Mouse (Mus musculus): ENCODE results near the gene Krtap6-5.
"Not testable (repeated sequence)": the region's sequence is repeated elsewhere in the genome, so short reads cannot be mapped to it uniquely, and the experiment has no call there.

The Krtap6-5 gene

DNA sequence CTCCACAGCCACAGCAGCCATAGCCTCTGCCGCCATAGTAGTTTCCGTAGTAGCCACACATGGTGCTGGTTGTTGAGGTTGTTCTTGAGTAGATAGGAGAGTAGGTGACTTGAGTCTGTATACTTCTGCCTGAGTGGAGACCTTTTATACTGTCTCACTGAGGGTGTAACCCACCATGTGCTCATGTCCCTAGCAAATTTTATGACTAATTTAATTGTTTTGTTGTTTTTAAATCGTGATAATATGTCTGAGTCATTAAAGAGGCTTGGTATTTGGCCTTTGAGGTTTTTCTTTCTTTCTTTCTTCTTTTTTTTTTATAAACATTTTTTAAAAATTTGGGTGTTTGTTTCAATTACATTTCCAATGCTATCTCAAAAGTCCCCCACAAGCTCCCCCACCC is at the start of gene Krtap6-5:
Gene Krtap6-5 (minus strand): TSS at position 101 of the 400 bp plus-strand sequence.
- DNase-seq (ENCODE audit: low spot score): no peak

DNA sequence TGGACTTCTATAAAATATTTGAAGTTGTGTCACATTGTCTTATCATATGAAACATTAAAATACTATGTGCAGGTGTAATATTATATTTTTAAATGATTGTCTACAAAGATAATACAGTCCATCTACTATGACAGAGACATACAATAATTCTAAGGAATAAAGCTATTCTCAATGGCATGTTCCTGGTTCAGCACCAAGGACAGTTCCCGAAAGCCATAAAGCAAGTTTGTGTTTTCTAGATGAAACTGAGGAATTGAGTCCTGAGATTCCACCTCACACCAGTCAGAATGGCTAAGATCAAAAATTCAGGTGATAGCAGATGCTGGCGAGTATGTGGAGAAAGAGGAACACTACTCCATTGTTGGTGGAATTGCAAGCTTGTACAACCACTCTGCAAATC is 23.4 kb upstream of the Krtap6-5 start:
- peak; percentile 44 for DNase-seq (ENCODE audit: low spot score)

DNA sequence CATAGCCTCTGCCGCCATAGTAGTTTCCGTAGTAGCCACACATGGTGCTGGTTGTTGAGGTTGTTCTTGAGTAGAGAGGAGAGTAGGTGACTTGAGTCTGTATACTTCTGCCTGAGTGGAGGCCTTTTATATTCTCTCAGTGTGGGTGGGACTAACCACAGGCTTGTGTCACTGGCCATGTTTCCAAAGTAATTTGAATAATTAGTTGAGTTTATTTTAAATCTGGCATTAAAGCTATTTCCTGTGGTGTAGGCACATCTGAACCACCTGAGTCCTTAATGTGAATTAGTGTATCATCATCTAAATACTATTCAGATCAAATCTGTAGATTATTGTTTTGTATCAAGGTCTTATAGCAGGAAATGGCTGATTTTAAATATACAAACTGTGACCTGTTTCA is 16.2 kb upstream of the Krtap6-5 start, which contains the start of gene 1110025L11Rik:
Gene 1110025L11Rik (minus strand): TSS at position 101 of the 400 bp plus-strand sequence.
- DNase-seq (ENCODE audit: low spot score): not testable (repeated sequence)

DNA sequence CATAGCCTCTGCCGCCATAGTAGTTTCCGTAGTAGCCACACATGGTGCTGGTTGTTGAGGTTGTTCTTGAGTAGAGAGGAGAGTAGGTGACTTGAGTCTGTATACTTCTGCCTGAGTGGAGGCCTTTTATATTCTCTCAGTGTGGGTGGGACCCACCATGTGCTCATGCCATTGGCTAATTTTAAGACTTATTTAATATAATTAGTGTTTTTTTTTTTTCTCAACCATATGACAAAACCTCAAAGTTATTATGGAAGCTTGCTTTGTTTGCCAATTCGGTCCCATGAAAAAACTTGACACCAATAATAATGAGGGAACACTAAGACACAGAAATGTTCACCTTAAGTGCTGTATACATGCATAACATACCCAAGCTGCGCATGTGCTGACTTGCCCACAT is 6.3 kb downstream of the Krtap6-5 start, which contains the start of gene Gm10228:
Gene Gm10228 (minus strand): TSS at position 101 of the 400 bp plus-strand sequence.
- DNase-seq (ENCODE audit: low spot score): not testable (repeated sequence)

- not testable (repeated sequence) for DNase-seq (ENCODE audit: low spot score)
Observed at GRCm38 (mm10) chr16:89031399-89031798, 16.3 kb downstream of the Krtap6-5 start, which contains the start of gene Krtap6-1. Gene Krtap6-1 (plus strand): TSS chr16:89031699.

DNA sequence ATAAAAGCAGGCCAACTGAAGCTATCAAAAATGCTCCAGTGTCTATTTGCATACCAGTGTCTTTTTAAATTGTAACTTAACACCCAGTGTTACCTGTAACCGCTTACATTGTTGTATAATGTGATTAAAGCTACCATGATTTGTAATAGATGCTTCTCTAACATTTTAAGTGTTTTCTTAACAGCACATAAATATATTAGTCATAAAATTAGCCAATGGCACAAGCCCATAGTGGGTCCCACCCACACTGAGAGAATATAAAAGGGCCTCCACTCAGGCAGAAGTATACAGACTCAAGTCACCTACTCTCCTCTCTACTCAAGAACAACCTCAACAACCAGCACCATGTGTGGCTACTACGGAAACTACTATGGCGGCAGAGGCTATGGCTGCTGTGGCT is 32.7 kb downstream of the Krtap6-5 start, which contains the start of gene Gm10229:
Gene Gm10229 (plus strand): TSS at position 301 of the 400 bp plus-strand sequence.
- DNase-seq (ENCODE audit: low spot score): not testable (repeated sequence)

- DNase-seq (ENCODE audit: low spot score): no peak
Observed at GRCm38 (mm10) chr16:89013973-89014372, 33.7 kb downstream of the Krtap6-5 start.

GRCm38 (mm10) chr16:89010659-89011058 is 37.0 kb downstream of the Krtap6-5 start, which contains the start of gene Krtap22-2:
Gene Krtap22-2 (minus strand): TSS chr16:89010759.
- DNase-seq (ENCODE audit: low spot score): no peak

All from retina, embryonic 14.5 days (tissue).